Mouse (Mus musculus) ES-E14 (cell line): Measurements from ENCODE around the gene Fcer1g. TPM values are rescaled to one million over a fixed set of nuclear protein-coding genes. Genes with fewer than 3 reads are reported as not detected.

ENCODE experiments used
- DNase-seq: peaks from one replicate; pipeline ENCODE4 v3.0.0-alpha.2; 2013; ENCODE audit warnings: low read depth, low spot score
- H3K27ac ChIP-seq: 2 replicates; pipeline ENCODE4 v1.5.1; 2012; ENCODE audit warnings: low read depth, mild to moderate bottlenecking, low read length, moderate library complexity, mixed read lengths; ENCODE audit not compliant: poor library complexity, insufficient read depth, severe bottlenecking
- H3K36me3 ChIP-seq: 2 replicates; pipeline ENCODE4 v1.6.1; 2012; ENCODE audit warnings: mild to moderate bottlenecking, low read length, moderate library complexity, mixed read lengths; ENCODE audit not compliant: control insufficient read depth, poor library complexity, insufficient read depth, severe bottlenecking
- H3K4me1 ChIP-seq, 2 experiments: fragments of 150-350 bp in 1 of 2; sonication (generic) in 1 of 2; 2 replicates each; pipeline ENCODE4 v1.6.1; 2012; ENCODE audit warnings: low read length in 2 of 2, mild to moderate bottlenecking in 1 of 2, mixed read lengths in 1 of 2; ENCODE audit not compliant: control insufficient read depth in 2 of 2, insufficient read depth in 2 of 2, poor library complexity in 1 of 2
- H3K4me3 ChIP-seq, 2 experiments: fragments of 150-350 bp in 1 of 2; sonication (generic) in 1 of 2; 2 replicates each; pipeline ENCODE4 v1.5.1; 2012; ENCODE audit warnings: low read length in 2 of 2, low read depth in 1 of 2, mild to moderate bottlenecking in 1 of 2, mixed read lengths in 1 of 2; ENCODE audit not compliant: insufficient read depth in 1 of 2, poor library complexity in 1 of 2, severe bottlenecking in 1 of 2
- H3K9ac ChIP-seq: 2 replicates; pipeline ENCODE4 v1.6.1; 2012; ENCODE audit warnings: low read depth, mild to moderate bottlenecking, low read length, mixed read lengths; ENCODE audit not compliant: poor library complexity, insufficient read depth, severe bottlenecking
- H3K9me3 ChIP-seq: fragments of 150-350 bp; sonication (generic); 2 replicates; pipeline ENCODE4 v1.6.1; 2012; ENCODE audit warnings: low read depth, mild to moderate bottlenecking, low read length; ENCODE audit not compliant: control insufficient read depth, insufficient read depth
- CHD2 ChIP-seq: IDR thresholded peaks from 2 replicates; pipeline ENCODE4 v1.6.1; 2014; ENCODE audit warnings: mild to moderate bottlenecking, low read depth, low read length, inconsistent platforms
- HCFC1 ChIP-seq: IDR thresholded peaks from 2 replicates; pipeline ENCODE4 v1.6.1; 2012; ENCODE audit warnings: low read length, inconsistent platforms, borderline replicate concordance; ENCODE audit not compliant: insufficient read depth
- MAFK ChIP-seq: IDR thresholded peaks from 2 replicates; pipeline ENCODE4 v1.6.1; 2014; ENCODE audit warnings: mild to moderate bottlenecking, low read depth, low read length, inconsistent platforms; ENCODE audit not compliant: insufficient read depth
- ZC3H11A ChIP-seq: IDR thresholded peaks from 2 replicates; pipeline ENCODE4 v1.6.1; 2012; ENCODE audit warnings: low read depth, mild to moderate bottlenecking, inconsistent platforms, low read length, borderline replicate concordance
- ZNF384 ChIP-seq: IDR thresholded peaks from 2 replicates; pipeline ENCODE4 v1.6.1; 2012; ENCODE audit warnings: low read depth, low read length, inconsistent platforms
- in situ Hi-C, 2 experiments: fragments of 600-800 bp; cut with MboI; formaldehyde crosslinking; loops; one replicate each; pipeline ENCODE4 v1.15.1; 2025; ENCODE audit warnings: low sequenced_read_pairs in 2 of 2, inconsistent platforms in 1 of 2; ENCODE audit not compliant: unreplicated experiment in 2 of 2
- total RNA-seq: library from RNA; depleted of rRNA; stranded (reverse); fragments of 300-350 nt; gene quantifications from 2 replicates; pipeline ENCODE4 v1.2.3, GENCODE M21; 2012

Gene Fcer1g
- total RNA-seq, 1 experiment, result 0.62 TPM

DNA sequence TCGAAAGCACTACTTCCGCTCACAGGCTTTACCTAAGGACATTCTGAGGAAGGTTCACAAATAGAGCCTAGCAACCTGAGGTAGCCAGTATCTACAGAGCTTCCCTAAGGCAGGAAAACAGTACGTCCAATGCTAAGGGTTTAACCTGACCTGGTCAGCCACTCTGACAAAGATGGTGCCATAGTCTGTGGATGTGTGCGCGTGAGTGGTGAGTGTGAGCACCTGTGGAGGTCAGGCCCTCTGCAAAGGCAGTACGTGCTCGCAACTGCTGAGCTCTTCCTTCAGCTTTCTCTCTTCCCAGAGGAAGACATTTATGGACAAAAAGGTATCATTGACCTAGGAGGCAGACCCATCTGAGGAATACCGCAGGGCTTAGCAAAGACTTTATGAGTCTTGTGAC lies 44.3 kb upstream of the Fcer1g start:
- H3K4me3 ChIP-seq, result no peak overlapping the region
- peaks cover 36% of the 10 kb centered on the region for H3K36me3 ChIP-seq
- in situ Hi-C loops, result no loop called here
- DNase-seq, result no peak
- no peak overlapping the region for H3K9ac ChIP-seq
- no peak for TF ChIP-seq MAFK
- no peak for TF ChIP-seq CHD2
- no peak for TF ChIP-seq HCFC1
- no peak for TF ChIP-seq ZNF384
- no peak for TF ChIP-seq ZC3H11A
- no peaks in the 10 kb centered on the region for H3K9me3 ChIP-seq
- no peak overlapping the region for H3K27ac ChIP-seq
- peaks cover 0 to 5% of the 10 kb centered on the region in 2 experiments; a peak in 1 of 4 replicates for H3K4me1 ChIP-seq

DNA sequence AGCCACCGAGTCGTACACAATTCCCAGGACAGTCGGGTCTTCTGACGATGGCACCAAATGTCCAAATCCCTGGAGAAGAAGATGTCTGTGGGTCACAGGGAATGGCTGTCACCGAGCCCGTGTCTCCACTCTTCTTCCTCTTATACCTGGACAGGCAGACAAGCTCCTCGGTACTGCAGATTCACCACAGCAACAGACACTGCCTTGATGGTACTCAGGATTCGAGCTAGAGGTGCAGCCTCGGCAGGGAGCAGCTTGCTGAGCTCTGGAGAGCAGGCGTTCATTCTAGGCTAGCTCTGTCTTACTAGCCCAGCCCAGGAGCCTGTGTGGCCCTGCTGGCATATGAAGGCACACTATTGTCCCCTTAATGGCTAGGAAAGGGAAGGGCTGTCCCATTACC lies 43.6 kb upstream of the Fcer1g start:
- no peak for DNase-seq
- TF ChIP-seq ZNF384 (no peak), ZC3H11A (no peak), CHD2 (no peak), MAFK (no peak), HCFC1 (no peak)
- no peaks in the 10 kb centered on the region for H3K9me3 ChIP-seq
- peaks cover 36% of the 10 kb centered on the region for H3K36me3 ChIP-seq
- no peak overlapping the region for H3K4me3 ChIP-seq
- peaks cover 0 to 5% of the 10 kb centered on the region in 2 experiments; a peak in 1 of 4 replicates for H3K4me1 ChIP-seq
- no peak overlapping the region for H3K9ac ChIP-seq
- in situ Hi-C loops, result no loop called here
- H3K27ac ChIP-seq, result no peak overlapping the region

DNA sequence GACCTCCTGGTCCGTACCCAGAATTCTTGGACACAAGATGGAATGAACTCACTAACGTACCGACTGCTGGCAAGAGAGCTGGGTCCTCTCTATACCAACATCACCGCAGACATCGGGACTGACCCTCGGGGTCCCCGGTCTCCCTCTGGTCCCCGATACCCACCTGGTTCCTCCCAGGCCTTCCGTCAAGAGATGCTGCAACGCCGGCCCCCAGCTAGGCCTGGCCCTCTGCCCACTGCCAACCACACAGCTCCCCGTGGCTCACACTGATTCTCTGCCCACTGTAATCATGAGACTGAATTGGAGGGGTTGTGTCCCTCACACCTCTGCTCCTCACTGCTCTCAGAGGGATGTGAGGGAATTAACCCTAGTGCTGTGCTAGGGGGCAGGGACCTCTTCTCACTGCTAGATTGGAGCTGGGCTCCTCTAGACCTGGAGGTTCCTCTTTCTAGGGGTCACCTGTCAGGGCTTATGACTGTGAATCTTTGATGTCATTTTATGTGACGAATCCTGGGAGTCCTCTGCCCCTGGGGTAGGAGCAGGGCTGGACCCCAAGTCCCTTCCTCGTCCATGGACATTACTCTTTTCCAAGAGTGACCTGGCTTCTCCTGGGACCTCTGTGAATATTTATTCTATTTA lies 42.1 kb upstream of the Fcer1g start:
- H3K4me3 ChIP-seq, result no peak overlapping the region
- DNase-seq, result no peak
- H3K36me3 ChIP-seq, result peaks cover 38% of the 10 kb centered on the region
- in situ Hi-C loops, result no loop called here
- H3K27ac ChIP-seq, result no peak overlapping the region; the same call in 1 of the 2 replicates
- H3K4me1 ChIP-seq, result peaks cover 0 to 10% of the 10 kb centered on the region in 2 experiments; a peak in 2 of 4 replicates
- no peak for TF ChIP-seq MAFK
- TF ChIP-seq ZC3H11A, result no peak
- TF ChIP-seq ZNF384, result no peak
- TF ChIP-seq CHD2, result no peak
- TF ChIP-seq HCFC1, result no peak
- H3K9ac ChIP-seq, result no peak overlapping the region
- no peaks in the 10 kb centered on the region for H3K9me3 ChIP-seq

DNA sequence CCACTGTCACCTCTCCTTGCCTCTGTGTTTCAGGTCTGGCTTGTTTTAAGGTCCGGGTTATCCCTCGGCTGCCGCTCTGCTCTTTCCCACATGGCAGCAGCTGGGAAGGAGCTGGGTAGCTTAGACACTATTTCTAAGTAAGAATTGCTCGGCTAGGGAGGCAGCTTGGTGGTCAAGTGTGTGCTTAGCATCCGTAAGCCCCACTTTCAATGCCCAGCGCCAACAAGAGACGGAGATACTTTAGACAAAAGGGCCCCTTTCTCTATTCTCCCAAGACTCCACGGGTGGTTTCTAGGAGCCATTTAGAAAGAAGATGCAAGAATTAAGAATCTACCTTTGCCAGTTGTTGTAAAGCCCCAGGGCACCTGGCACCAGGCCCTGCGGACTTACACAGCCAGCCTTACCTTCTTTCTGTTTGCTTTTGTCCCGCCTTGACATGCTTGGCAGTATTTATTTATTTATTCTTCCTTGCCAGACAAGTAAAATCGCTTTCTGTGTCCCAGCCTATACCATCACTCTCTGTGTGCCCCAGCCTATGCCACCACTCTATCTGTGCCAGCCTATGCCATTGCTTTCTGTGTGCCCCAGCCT lies 41.1 kb upstream of the Fcer1g start:
- Histone ChIP-seq H3K9me3 (no peaks in the 10 kb centered on the region), H3K27ac (no peak overlapping the region), H3K4me1 (peaks cover 0 to 9% of the 10 kb centered on the region in 2 experiments; a peak in 2 of 4 replicates), H3K4me3 (no peak overlapping the region), H3K9ac (no peak overlapping the region), H3K36me3 (peaks cover 38% of the 10 kb centered on the region)
- in situ Hi-C loops, result no loop called here
- no peak for TF ChIP-seq CHD2
- no peak for TF ChIP-seq ZC3H11A
- no peak for TF ChIP-seq ZNF384
- TF ChIP-seq MAFK, result no peak
- TF ChIP-seq HCFC1, result no peak
- DNase-seq, result no peak
